Mouse (Mus musculus): ENCODE results near the gene Zbtb38.
A peak's percentile ranks its signal among the peaks of the same experiment; 100 is the strongest.
"Not testable (repeated sequence)": the region's sequence is repeated elsewhere in the genome, so short reads cannot be mapped to it uniquely, and the experiment has no call there.

Zbtb38 gene

GRCm38 (mm10) chr9:96684165-96684792 is 68.4 kb downstream of the Zbtb38 start:
- no peak for DNase-seq (ENCODE audit: low read depth, low spot score)

GRCm38 (mm10) chr9:96678611-96679010 is 74.0 kb downstream of the Zbtb38 start:
- no peak for DNase-seq (ENCODE audit: low read depth, low spot score)

GRCm38 (mm10) chr9:96677711-96678110 is 74.9 kb downstream of the Zbtb38 start:
- not testable (repeated sequence) for DNase-seq (ENCODE audit: low read depth, low spot score)

GRCm38 (mm10) chr9:96676671-96677070 is 76.0 kb downstream of the Zbtb38 start:
- no peak for DNase-seq (ENCODE audit: low read depth, low spot score)

GRCm38 (mm10) chr9:96675763-96676640 is 76.6 kb downstream of the Zbtb38 start:
- no peak for DNase-seq (ENCODE audit: low read depth, low spot score)

- no peak for DNase-seq (ENCODE audit: low read depth, low spot score)
Measured at GRCm38 (mm10) chr9:96675071-96675762, 77.4 kb downstream of the Zbtb38 start.

- DNase-seq (ENCODE audit: low read depth, low spot score), result no peak
Measured at GRCm38 (mm10) chr9:96674301-96674700, 78.3 kb downstream of the Zbtb38 start.

- no peak for DNase-seq (ENCODE audit: low read depth, low spot score)
Measured at GRCm38 (mm10) chr9:96672466-96672865, 80.2 kb downstream of the Zbtb38 start.

- no peak for DNase-seq (ENCODE audit: low read depth, low spot score)
Measured at GRCm38 (mm10) chr9:96671249-96671648, 81.4 kb downstream of the Zbtb38 start.

- peak; percentile 92 for DNase-seq (ENCODE audit: low read depth, low spot score)
Measured at GRCm38 (mm10) chr9:96669877-96670276, 82.8 kb downstream of the Zbtb38 start.

- DNase-seq (ENCODE audit: low read depth, low spot score), result no peak
Measured at GRCm38 (mm10) chr9:96668628-96669027, 84.0 kb downstream of the Zbtb38 start.

GRCm38 (mm10) chr9:96660510-96661244 is 92.0 kb downstream of the Zbtb38 start:
- DNase-seq (ENCODE audit: low read depth, low spot score), result no peak

GRCm38 (mm10) chr9:96659801-96660200 is 92.8 kb downstream of the Zbtb38 start:
- no peak for DNase-seq (ENCODE audit: low read depth, low spot score)

GRCm38 (mm10) chr9:96653538-96653937 is 99.1 kb downstream of the Zbtb38 start:
- no peak for DNase-seq (ENCODE audit: low read depth, low spot score)

- DNase-seq (ENCODE audit: low read depth, low spot score), result no peak
Measured at GRCm38 (mm10) chr9:96652763-96653162, 99.9 kb downstream of the Zbtb38 start.

GRCm38 (mm10) chr9:96650807-96651206 is 101.8 kb downstream of the Zbtb38 start:
- DNase-seq (ENCODE audit: low read depth, low spot score), result no peak

- DNase-seq (ENCODE audit: low read depth, low spot score), result no peak
Measured at GRCm38 (mm10) chr9:96649924-96650323, 102.7 kb downstream of the Zbtb38 start.

- DNase-seq (ENCODE audit: low read depth, low spot score), result no peak
Measured at GRCm38 (mm10) chr9:96649362-96649761, 103.3 kb downstream of the Zbtb38 start.

- no peak for DNase-seq (ENCODE audit: low read depth, low spot score)
Measured at GRCm38 (mm10) chr9:96646668-96647295, 105.8 kb downstream of the Zbtb38 start.

- DNase-seq (ENCODE audit: low read depth, low spot score), result no peak
Measured at GRCm38 (mm10) chr9:96644840-96645239, 107.8 kb downstream of the Zbtb38 start.

GRCm38 (mm10) chr9:96644002-96644401 is 108.6 kb downstream of the Zbtb38 start:
- not testable (repeated sequence) for DNase-seq (ENCODE audit: low read depth, low spot score)
